Mouse (Mus musculus) hindbrain, embryonic 10.5 days (tissue): ENCODE measurements around the gene Dab1. TPM values are rescaled to one million over a fixed set of nuclear protein-coding genes. Genes with fewer than 3 reads are reported as not detected.

Experiments used
- DNase-seq: peaks from one replicate; pipeline ENCODE4 v3.0.0-alpha.2; 2017; ENCODE audit warnings: low spot score
- H3K27ac ChIP-seq: fragments of 300-500 bp; sonication (generic); 2 replicates; pipeline ENCODE4 v1.5.1; 2016; ENCODE audit warnings: mild to moderate bottlenecking, moderate library complexity
- H3K27me3 ChIP-seq: fragments of 300-500 bp; sonication (generic); 2 replicates; pipeline ENCODE4 v1.6.1; 2016; ENCODE audit warnings: mild to moderate bottlenecking; ENCODE audit not compliant: poor library complexity, insufficient read depth, severe bottlenecking
- H3K36me3 ChIP-seq: fragments of 300-500 bp; sonication (generic); 2 replicates; pipeline ENCODE4 v1.6.1; 2016; ENCODE audit warnings: mild to moderate bottlenecking, moderate library complexity
- H3K4me1 ChIP-seq: fragments of 300-500 bp; sonication (generic); replicated peaks from 2 replicates; pipeline ENCODE4 v1.6.1; 2016; ENCODE audit warnings: mild to moderate bottlenecking
- H3K4me3 ChIP-seq: fragments of 300-500 bp; sonication (generic); 2 replicates; pipeline ENCODE4 v1.5.1; 2016; ENCODE audit warnings: mild to moderate bottlenecking, moderate library complexity
- H3K9me3 ChIP-seq: fragments of 300-500 bp; sonication (generic); 2 replicates; pipeline ENCODE4 v1.6.1; 2016; ENCODE audit warnings: mild to moderate bottlenecking, moderate library complexity
- WGBS: fragments of 180-500 bp; shearing (Covaris S2); methylation state at CpG from one replicate; pipeline ENCODE4 v1.1.7; 2016; 5-methylcytosine and 5-hydroxymethylcytosine counted together
- polyA plus RNA-seq: library from polyadenylated mRNA; unstranded; fragments of >200 nt; fragmentation: Nextera tagmentation; extraction: Ambion mirVana; gene quantifications from 2 replicates; pipeline ENCODE4 v1.2.1, GENCODE M21; 2016

The Dab1 gene
- 23.2 and 27.3 TPM in 2 replicates for polyA plus RNA-seq

GRCm38 (mm10) chr4:103619321-103619945 lies at the start of gene Dab1:
Dab1 (plus strand) TSS chr4:103619359.
- peak; percentile 55 for DNase-seq
- peak within 1 kb of the TSS; percentile 57 for H3K4me3 ChIP-seq
- WGBS, result under 1% methylated on average over 41 of the region's 41 CpGs
- H3K27ac ChIP-seq, result peak within 1 kb of the TSS; percentile 64
- H3K27me3 ChIP-seq, result peaks cover 57% of the 10 kb centered on the region
- H3K9me3 ChIP-seq, result no peaks in the 10 kb centered on the region
- peaks cover 26% of the 10 kb centered on the region for H3K4me1 ChIP-seq
- H3K36me3 ChIP-seq, result no peaks in the 10 kb centered on the region

DNA sequence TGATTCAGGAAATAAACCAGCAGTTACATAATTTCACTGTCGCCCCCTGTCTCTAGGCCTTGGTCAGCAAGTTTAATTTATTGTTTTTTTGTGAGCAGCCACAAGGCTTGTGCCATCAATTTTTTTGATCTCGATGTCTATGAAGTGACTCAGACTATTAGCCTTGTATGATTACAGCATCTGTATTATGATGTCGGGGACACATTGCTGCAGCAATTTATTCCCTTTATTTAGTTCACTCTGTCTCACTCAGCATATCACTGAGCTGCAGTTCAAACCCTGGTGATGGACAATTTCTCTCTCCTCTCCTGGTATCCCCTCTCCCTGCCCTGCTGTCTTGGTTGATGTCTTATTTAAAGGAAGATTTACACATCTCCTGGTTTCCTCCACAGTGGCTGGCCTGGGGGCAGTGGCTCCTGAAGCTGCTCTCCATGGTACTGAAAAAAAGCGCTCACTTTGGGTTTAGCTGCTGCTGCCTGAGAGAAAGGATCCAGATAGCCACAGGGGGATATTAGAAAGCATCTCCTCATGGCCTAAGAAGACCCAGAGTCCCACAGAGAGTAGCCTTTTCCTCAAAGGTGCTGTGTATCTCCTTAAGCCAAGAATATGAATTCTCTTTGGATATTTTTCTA lies 47.3 kb upstream of the Dab1 start:
- Histone ChIP-seq H3K36me3 (no peaks in the 10 kb centered on the region), H3K4me3 (no peak overlapping the region), H3K27me3 (no peaks in the 10 kb centered on the region), H3K4me1 (no peaks in the 10 kb centered on the region), H3K27ac (no peak overlapping the region), H3K9me3 (no peaks in the 10 kb centered on the region)
- WGBS, result 68% methylated on average over 4 of the region's 4 CpGs
- DNase-seq, result peak; percentile 38

DNA sequence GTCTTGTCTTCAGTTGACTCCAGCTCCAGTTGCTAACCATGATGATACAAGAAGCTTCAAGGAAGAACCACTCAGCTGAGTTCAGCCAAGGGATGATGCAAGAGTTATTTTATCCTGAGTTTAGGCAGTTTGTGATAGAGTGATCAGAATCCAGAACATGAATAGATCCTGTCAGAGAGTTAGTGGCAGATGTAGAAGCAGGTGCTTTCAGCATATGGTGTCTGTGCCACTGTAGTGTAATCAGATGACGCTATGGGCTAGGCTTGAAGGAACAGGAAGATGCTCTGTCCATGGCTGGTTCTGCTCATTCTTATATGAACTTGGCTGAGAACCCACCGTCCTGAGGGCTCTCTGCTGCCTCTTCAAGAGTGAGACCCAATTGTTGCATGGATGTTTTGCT lies 43.6 kb upstream of the Dab1 start:
- Histone ChIP-seq H3K9me3 (no peaks in the 10 kb centered on the region), H3K27ac (no peak overlapping the region), H3K27me3 (no peaks in the 10 kb centered on the region), H3K4me3 (no peak overlapping the region), H3K4me1 (no peaks in the 10 kb centered on the region), H3K36me3 (no peaks in the 10 kb centered on the region)
- WGBS, result 86% methylated on average over 2 of the region's 2 CpGs
- DNase-seq, result no peak

GRCm38 (mm10) chr4:103576305-103576704 lies 42.9 kb upstream of the Dab1 start:
- no peak overlapping the region for H3K27ac ChIP-seq
- H3K36me3 ChIP-seq, result no peaks in the 10 kb centered on the region
- H3K4me1 ChIP-seq, result no peaks in the 10 kb centered on the region
- H3K9me3 ChIP-seq, result no peaks in the 10 kb centered on the region
- no peaks in the 10 kb centered on the region for H3K27me3 ChIP-seq
- H3K4me3 ChIP-seq, result no peak overlapping the region
- WGBS, result 83% methylated on average over 6 of the region's 6 CpGs
- DNase-seq, result no peak

DNA sequence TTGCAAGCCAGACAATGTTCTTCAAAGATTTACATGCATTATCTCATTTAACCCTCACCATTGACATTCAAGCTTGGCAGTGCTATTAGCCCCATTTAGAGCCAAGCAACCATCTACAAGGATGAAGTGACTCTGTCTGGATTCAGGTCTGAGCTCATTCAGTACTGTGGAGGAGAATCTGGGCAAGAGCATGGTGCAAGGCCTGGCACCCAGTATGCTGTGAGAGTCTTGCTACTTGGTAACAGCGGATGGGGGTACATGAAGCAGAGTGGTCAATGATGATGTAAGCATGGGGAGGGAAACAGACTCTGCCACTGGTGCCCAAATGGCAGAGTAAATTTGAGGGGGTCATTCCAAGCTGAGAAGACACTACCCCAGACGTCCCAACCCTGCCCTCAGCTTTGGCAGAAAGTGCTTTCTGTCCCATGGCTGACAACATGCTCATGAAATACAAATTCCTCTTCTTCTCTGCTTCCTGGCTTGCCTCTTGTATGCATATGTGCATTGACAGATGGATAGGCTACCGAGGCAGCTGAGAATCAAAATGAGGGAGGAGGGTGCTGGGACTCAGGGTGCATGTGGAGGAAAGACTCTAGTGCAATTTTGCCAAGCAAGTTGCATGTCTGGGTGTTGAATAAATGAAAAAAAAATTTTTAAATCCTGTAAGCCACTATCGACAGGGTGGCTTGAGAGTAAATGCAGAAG lies 41.9 kb upstream of the Dab1 start:
- Histone ChIP-seq H3K36me3 (no peaks in the 10 kb centered on the region), H3K4me1 (no peaks in the 10 kb centered on the region), H3K9me3 (no peaks in the 10 kb centered on the region), H3K4me3 (no peak overlapping the region), H3K27me3 (no peaks in the 10 kb centered on the region), H3K27ac (no peak overlapping the region)
- DNase-seq, result no peak
- 80% methylated on average over 4 of the region's 4 CpGs for WGBS

DNA sequence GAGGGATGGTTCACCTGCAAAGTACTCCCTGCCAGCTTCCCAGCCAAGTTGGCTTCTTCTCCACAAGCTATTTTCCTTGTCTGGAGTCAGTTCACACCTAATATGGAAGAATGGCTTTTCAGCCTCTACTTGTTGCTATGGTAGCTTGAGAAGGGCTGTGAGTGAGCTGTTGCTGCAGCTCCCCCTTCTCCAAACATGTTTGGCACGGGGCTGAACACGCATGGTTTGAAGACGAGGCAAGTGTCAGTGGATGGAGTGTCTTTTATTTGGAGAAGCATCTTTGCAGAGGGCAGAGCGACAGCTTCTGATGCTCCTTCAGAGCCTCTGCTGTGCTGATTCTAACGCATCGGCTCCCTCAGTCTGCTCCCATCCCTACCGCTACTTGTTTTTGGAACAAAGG lies 41.3 kb upstream of the Dab1 start:
- no peaks in the 10 kb centered on the region for H3K9me3 ChIP-seq
- WGBS, result 87% methylated on average over 7 of the region's 7 CpGs
- no peak overlapping the region for H3K27ac ChIP-seq
- DNase-seq, result no peak
- no peaks in the 10 kb centered on the region for H3K27me3 ChIP-seq
- no peaks in the 10 kb centered on the region for H3K4me1 ChIP-seq
- no peaks in the 10 kb centered on the region for H3K36me3 ChIP-seq
- H3K4me3 ChIP-seq, result no peak overlapping the region

DNA sequence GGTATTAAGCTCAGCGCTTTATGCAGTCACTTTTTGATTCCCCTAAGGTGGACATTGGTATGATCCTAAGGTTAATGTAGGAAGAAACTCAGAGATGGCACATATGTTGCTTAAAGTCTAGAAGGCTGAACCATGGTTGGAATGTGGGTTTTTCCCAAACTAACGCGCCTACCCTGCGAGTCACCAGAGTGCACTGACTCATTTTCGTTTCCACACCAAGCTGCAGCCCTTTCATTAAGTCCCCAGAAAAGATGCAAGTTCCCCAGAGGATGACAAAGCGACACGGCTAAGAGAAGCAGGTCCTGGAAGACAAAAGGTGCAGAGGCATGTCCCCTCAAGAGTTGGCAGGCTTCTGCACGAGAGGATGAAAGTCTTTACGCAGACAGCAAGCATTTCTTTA lies 39.1 kb upstream of the Dab1 start:
- no peak overlapping the region for H3K4me3 ChIP-seq
- WGBS, result 86% methylated on average over 9 of the region's 9 CpGs
- DNase-seq, result no peak
- H3K27me3 ChIP-seq, result no peaks in the 10 kb centered on the region
- no peaks in the 10 kb centered on the region for H3K36me3 ChIP-seq
- no peaks in the 10 kb centered on the region for H3K4me1 ChIP-seq
- no peaks in the 10 kb centered on the region for H3K9me3 ChIP-seq
- H3K27ac ChIP-seq, result no peak overlapping the region

DNA sequence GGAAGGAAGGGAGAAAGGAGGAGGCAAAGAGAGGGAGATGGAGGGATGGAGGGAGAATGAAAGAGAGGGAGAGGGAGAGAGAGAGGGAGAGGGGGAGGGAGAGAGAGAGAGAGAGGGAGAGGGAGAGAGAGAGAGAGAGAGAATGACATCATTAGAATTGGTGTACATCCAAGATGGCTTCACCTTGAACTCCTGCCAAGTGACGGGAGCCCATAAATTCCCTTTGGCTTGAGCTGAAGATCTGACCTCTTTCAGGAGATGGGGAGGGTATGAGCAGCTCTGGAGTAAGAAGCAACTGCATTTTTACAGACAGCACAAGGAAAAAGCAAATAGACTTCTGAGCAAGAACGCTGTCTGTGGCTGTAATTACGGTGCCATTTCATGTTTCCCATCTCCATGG lies 4.1 kb upstream of the Dab1 start:
- Histone ChIP-seq H3K4me3 (no peak overlapping the region), H3K27ac (no peak overlapping the region), H3K27me3 (peaks cover 30% of the 10 kb centered on the region), H3K9me3 (no peaks in the 10 kb centered on the region), H3K36me3 (no peaks in the 10 kb centered on the region), H3K4me1 (peaks cover 9% of the 10 kb centered on the region)
- no peak for DNase-seq
- whole genome bisulfite sequencing, result 91% methylated on average over 3 of the region's 3 CpGs

DNA sequence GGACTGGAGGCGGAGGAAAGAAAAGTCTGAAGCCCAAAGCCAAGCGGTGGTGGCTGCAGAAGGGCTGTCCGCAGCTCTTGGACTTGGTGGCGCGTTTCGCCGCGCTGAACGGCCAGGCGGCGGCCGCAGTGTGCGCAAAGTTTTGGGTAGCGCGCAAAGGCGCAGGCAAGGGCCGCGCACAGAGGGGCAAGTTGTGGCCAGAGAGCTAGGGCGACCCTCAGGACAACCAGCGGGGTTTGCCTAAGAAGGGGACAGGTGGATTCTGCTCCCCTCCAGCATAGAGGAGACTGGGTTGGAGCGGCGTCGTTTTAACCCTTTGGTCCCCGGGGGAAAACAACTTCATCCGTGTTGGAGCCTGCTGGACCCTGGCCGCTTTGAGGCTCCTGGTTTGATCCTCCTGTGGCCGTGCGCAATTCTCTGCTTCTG lies 800 bp downstream of the Dab1 start:
- H3K27me3 ChIP-seq, result peaks cover 57% of the 10 kb centered on the region
- no peaks in the 10 kb centered on the region for H3K36me3 ChIP-seq
- H3K4me3 ChIP-seq, result peak overlapping the region; percentile 57
- peak overlapping the region; percentile 64 for H3K27ac ChIP-seq
- WGBS, result under 1% methylated on average over 28 of the region's 28 CpGs
- DNase-seq, result peak; percentile 57
- H3K4me1 ChIP-seq, result peaks cover 26% of the 10 kb centered on the region
- no peaks in the 10 kb centered on the region for H3K9me3 ChIP-seq

- Histone ChIP-seq H3K27me3 (peaks cover 57% of the 10 kb centered on the region), H3K4me3 (peak overlapping the region; percentile 57), H3K36me3 (no peaks in the 10 kb centered on the region), H3K27ac (no peak overlapping the region), H3K9me3 (no peaks in the 10 kb centered on the region), H3K4me1 (peaks cover 26% of the 10 kb centered on the region)
- no peak for DNase-seq
- 17% methylated on average over 18 of the region's 18 CpGs for WGBS
Observed at GRCm38 (mm10) chr4:103620590-103621155, 1.5 kb downstream of the Dab1 start.

DNA sequence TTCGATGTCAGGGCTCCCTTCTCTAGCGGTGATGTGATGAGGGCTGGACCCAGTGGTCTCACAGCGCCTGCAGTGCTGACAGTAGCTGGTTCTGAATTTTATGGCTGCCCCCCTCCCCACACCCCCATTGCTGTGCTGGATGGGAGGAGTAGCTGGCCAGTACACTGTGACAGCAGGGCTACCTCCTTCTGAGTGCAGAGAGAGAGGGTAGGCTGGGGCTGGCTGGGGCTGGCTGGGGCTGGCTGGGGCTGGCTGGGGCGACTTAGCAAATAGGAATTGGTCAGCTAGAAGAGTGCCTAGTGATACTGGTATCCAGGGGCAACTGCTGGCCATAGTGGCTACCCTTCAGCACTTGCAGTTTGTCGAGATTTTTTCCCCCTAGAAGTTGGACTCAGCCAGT lies 2.4 kb downstream of the Dab1 start:
- H3K36me3 ChIP-seq, result no peaks in the 10 kb centered on the region
- H3K4me1 ChIP-seq, result peaks cover 26% of the 10 kb centered on the region
- DNase-seq, result no peak
- H3K27ac ChIP-seq, result no peak overlapping the region
- H3K27me3 ChIP-seq, result peaks cover 57% of the 10 kb centered on the region
- no peak overlapping the region for H3K4me3 ChIP-seq
- no peaks in the 10 kb centered on the region for H3K9me3 ChIP-seq
- 25% methylated on average over 5 of the region's 5 CpGs for WGBS

DNA sequence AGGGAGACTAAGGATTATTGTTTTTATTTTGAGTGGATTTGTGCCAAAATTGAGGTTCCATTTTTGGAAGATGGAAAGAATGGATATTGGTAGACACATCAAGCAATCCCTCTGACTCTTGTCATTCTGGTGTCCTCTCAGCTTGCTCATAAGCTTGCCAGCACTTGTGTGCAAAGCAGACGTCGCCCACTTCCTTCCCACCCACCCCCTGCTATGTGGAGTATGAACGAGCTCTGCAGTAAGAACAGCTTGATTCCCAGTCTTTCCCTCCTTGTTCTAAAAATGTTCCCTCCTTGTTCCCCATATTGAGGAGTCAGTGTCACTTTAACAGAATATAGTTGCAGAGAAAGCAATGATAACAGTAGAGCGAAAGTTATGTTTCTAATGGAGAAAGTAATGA lies 11.0 kb downstream of the Dab1 start:
- DNase-seq, result no peak
- Histone ChIP-seq H3K4me3 (no peak overlapping the region), H3K36me3 (no peaks in the 10 kb centered on the region), H3K4me1 (peaks cover 16% of the 10 kb centered on the region), H3K9me3 (no peaks in the 10 kb centered on the region), H3K27ac (no peak overlapping the region), H3K27me3 (no peaks in the 10 kb centered on the region)
- 76% methylated on average over 4 of the region's 4 CpGs for WGBS
